14 mouse cellular contexts compared by ENCODE assay signal in the genomic region with DNA sequence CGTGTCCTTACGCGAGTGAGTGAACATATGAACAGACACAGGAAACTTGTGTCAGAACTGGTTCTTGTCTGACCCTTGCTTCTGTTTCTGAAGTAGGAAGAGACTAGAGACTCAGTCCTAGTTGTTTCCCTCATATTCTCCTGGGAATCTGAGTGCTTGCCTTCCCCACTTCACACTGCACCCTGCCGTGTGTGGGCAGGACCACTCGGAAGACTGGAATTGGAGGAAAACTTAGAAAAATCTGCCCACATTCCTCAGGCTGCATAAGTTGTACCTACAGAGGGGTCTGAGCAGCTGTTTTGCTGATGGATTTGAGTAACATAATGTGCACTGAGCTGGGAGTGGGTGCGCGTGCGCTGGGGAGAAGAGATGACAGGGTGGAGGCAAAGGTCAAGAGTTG.
A peak's percentile ranks its signal among the peaks of the same experiment; 100 is the strongest.
DNase-seq lines count a peak whose midpoint lies in the region; ATAC-seq and TF ChIP-seq lines count a peak whose summit lies in the region.
"Had no signal": no experiment of that assay in that cellular context is flagged by ENCODE, and none has a peak within 500 bp of the region (broad histone marks: within the 10 kb centered on the region; RNA-seq: fewer than 3 reads in every experiment).

No protein-coding gene starts in this region.

- H3K27ac ChIP-seq in hindbrain, embryonic 15.5 days (replicated peaks), result no peak overlapping the region
- H3K27ac ChIP-seq in hindbrain, embryonic 14.5 days, result no peak overlapping the region
- H3K27ac ChIP-seq in liver, embryonic 11.5 days (ENCODE audit: low read depth, low read length), result no peak overlapping the region
- no peak overlapping the region for H3K27ac ChIP-seq in liver, postnatal 0 days (ENCODE audit: low read depth)
- H3K27ac ChIP-seq in midbrain, embryonic 13.5 days, result no peak overlapping the region
- H3K27ac ChIP-seq in midbrain, embryonic 10.5 days (replicated peaks), result no peak overlapping the region
- H3K27ac ChIP-seq: forebrain, embryonic 10.5 days; forebrain, embryonic 13.5 days; heart, embryonic 10.5 days; heart, embryonic 13.5 days had no signal

- TF ChIP-seq EP300 in liver, postnatal 0 days (IDR thresholded peaks at IDR 0.05; ENCODE audit: low read depth), result no peak

- no peaks in the 10 kb centered on the region for H3K27me3 ChIP-seq in hindbrain, embryonic 15.5 days
- H3K27me3 ChIP-seq in hindbrain, embryonic 14.5 days (ENCODE audit: control insufficient read depth, insufficient read depth, low read length), result no peaks in the 10 kb centered on the region
- no peaks in the 10 kb centered on the region for H3K27me3 ChIP-seq in liver, embryonic 11.5 days (replicated peaks; ENCODE audit: control insufficient read depth, insufficient read depth, low read length)
- no peaks in the 10 kb centered on the region for H3K27me3 ChIP-seq in liver, postnatal 0 days (ENCODE audit: insufficient read depth, low read length)
- H3K27me3 ChIP-seq in midbrain, embryonic 13.5 days, result no peaks in the 10 kb centered on the region
- H3K27me3 ChIP-seq in midbrain, embryonic 10.5 days (ENCODE audit: low read depth, poor library complexity, severe bottlenecking), result no peaks in the 10 kb centered on the region
- H3K27me3 ChIP-seq: forebrain, embryonic 13.5 days; heart, embryonic 13.5 days had no signal

- H3K4me3 ChIP-seq in hindbrain, embryonic 15.5 days, result no peak overlapping the region
- no peak overlapping the region for H3K4me3 ChIP-seq in hindbrain, embryonic 14.5 days (replicated peaks; ENCODE audit: low read length)
- H3K4me3 ChIP-seq in liver, embryonic 11.5 days (ENCODE audit: low read depth, low read length), result no peak overlapping the region
- no peak overlapping the region for H3K4me3 ChIP-seq in liver, postnatal 0 days (ENCODE audit: low read depth, low read length)
- no peak overlapping the region for H3K4me3 ChIP-seq in midbrain, embryonic 13.5 days (replicated peaks)
- no peak overlapping the region for H3K4me3 ChIP-seq in midbrain, embryonic 10.5 days
- H3K4me3 ChIP-seq: forebrain, embryonic 10.5 days; forebrain, embryonic 13.5 days; heart, embryonic 10.5 days; heart, embryonic 13.5 days had no signal

- no peak for DNase-seq in frontal cortex, postnatal 14 days (ENCODE audit: low spot score in 2 of 2)
- DNase-seq in hindbrain, embryonic 14.5 days (ENCODE audit: low spot score), result no peak
- DNase-seq in liver, embryonic 11.5 days (ENCODE audit: low spot score), result no peak
- no peak for DNase-seq in liver, postnatal 0 days
- no peak for DNase-seq in midbrain, embryonic 10.5 days (ENCODE audit: low spot score)
- DNase-seq: adrenal gland, adult 8-10 months had no signal

- no peaks in the 10 kb centered on the region for H3K36me3 ChIP-seq in hindbrain, embryonic 15.5 days
- H3K36me3 ChIP-seq in hindbrain, embryonic 14.5 days (replicated peaks; ENCODE audit: control insufficient read depth, insufficient read depth), result no peaks in the 10 kb centered on the region
- no peaks in the 10 kb centered on the region for H3K36me3 ChIP-seq in liver, embryonic 11.5 days (ENCODE audit: control insufficient read depth, insufficient read depth, low read length)
- H3K36me3 ChIP-seq in liver, postnatal 0 days (replicated peaks; ENCODE audit: insufficient read depth, low read length), result no peaks in the 10 kb centered on the region
- H3K36me3 ChIP-seq in midbrain, embryonic 13.5 days, result no peaks in the 10 kb centered on the region
- no peaks in the 10 kb centered on the region for H3K36me3 ChIP-seq in midbrain, embryonic 10.5 days
- H3K36me3 ChIP-seq: forebrain, embryonic 10.5 days; heart, embryonic 10.5 days; heart, embryonic 13.5 days had no signal

- H3K4me1 ChIP-seq in hindbrain, embryonic 15.5 days (replicated peaks), result peaks cover 7% of the 10 kb centered on the region
- H3K4me1 ChIP-seq in hindbrain, embryonic 14.5 days (replicated peaks; ENCODE audit: control insufficient read depth, insufficient read depth, low read length), result peaks cover 5% of the 10 kb centered on the region; the same call in 1 of the 2 replicates
- no peaks in the 10 kb centered on the region for H3K4me1 ChIP-seq in liver, embryonic 11.5 days (replicated peaks; ENCODE audit: control insufficient read depth, insufficient read depth, low read length)
- H3K4me1 ChIP-seq in liver, postnatal 0 days (ENCODE audit: insufficient read depth), result no peaks in the 10 kb centered on the region
- H3K4me1 ChIP-seq in midbrain, embryonic 13.5 days (replicated peaks), result no peaks in the 10 kb centered on the region; the same call in 1 of the 2 replicates
- peaks cover 8% of the 10 kb centered on the region for H3K4me1 ChIP-seq in midbrain, embryonic 10.5 days
- H3K4me1 ChIP-seq: heart, embryonic 13.5 days had no signal

- H3K9ac ChIP-seq in hindbrain, embryonic 15.5 days, result no peak overlapping the region
- no peak overlapping the region for H3K9ac ChIP-seq in hindbrain, embryonic 14.5 days
- H3K9ac ChIP-seq in liver, embryonic 11.5 days (ENCODE audit: low read depth, low read length), result no peak overlapping the region
- no peak overlapping the region for H3K9ac ChIP-seq in liver, postnatal 0 days (replicated peaks)
- no peak overlapping the region for H3K9ac ChIP-seq in midbrain, embryonic 13.5 days (replicated peaks)
- H3K9ac ChIP-seq: forebrain, embryonic 13.5 days; heart, embryonic 13.5 days had no signal

- peak; percentile 52 for ATAC-seq in frontal cortex, adult (ENCODE audit: low TSS enrichment)
- ATAC-seq in hindbrain, embryonic 15.5 days (ENCODE audit: low FRiP score, low read depth), result peak; percentile 52; the same call in 1 of the 2 replicates
- no peak for ATAC-seq in hindbrain, embryonic 14.5 days (ENCODE audit: low FRiP score)
- ATAC-seq in liver, embryonic 11.5 days (replicated peaks; ENCODE audit: low FRiP score), result 0 out of 2 replicates have a peak, but pooled peaks have one; percentile 20
- ATAC-seq in liver, postnatal 0 days, result no peak
- 0 out of 2 replicates have a peak, but pooled peaks have one; percentile 22 for ATAC-seq in midbrain, embryonic 13.5 days
- ATAC-seq: forebrain, embryonic 13.5 days; hindbrain, embryonic 16.5 days had no signal

- no peak overlapping the region for H3K4me2 ChIP-seq in hindbrain, embryonic 15.5 days
- no peak overlapping the region for H3K4me2 ChIP-seq in hindbrain, embryonic 14.5 days (replicated peaks)
- H3K4me2 ChIP-seq in liver, embryonic 11.5 days, result no peak overlapping the region
- no peak overlapping the region for H3K4me2 ChIP-seq in liver, postnatal 0 days (ENCODE audit: low read depth, low read length)
- no peak overlapping the region for H3K4me2 ChIP-seq in midbrain, embryonic 13.5 days (replicated peaks)
- H3K4me2 ChIP-seq: forebrain, embryonic 13.5 days; heart, embryonic 13.5 days had no signal

- no peak for TF ChIP-seq CTCF in liver, postnatal 0 days (IDR thresholded peaks at IDR 0.05; ENCODE audit: low read depth)

- 94% methylated on average over 8 of the region's 8 CpGs for WGBS in hindbrain, embryonic 15.5 days
- WGBS in hindbrain, embryonic 14.5 days, result 95% methylated on average over 8 of the region's 8 CpGs
- WGBS in liver, embryonic 11.5 days, result 93% methylated on average over 8 of the region's 8 CpGs
- WGBS in liver, postnatal 0 days (ENCODE audit: insufficient replicate concordance), result 94% methylated on average over 8 of the region's 8 CpGs
- 95% methylated on average over 8 of the region's 8 CpGs for WGBS in midbrain, embryonic 13.5 days
- WGBS in midbrain, embryonic 10.5 days, result 94% methylated on average over 8 of the region's 8 CpGs

- no peaks in the 10 kb centered on the region for H3K9me3 ChIP-seq in hindbrain, embryonic 15.5 days
- H3K9me3 ChIP-seq in hindbrain, embryonic 14.5 days (ENCODE audit: control insufficient read depth, low read length), result no peaks in the 10 kb centered on the region
- H3K9me3 ChIP-seq in liver, embryonic 11.5 days (ENCODE audit: control insufficient read depth, low read length), result no peaks in the 10 kb centered on the region
- H3K9me3 ChIP-seq in liver, postnatal 0 days (ENCODE audit: low read length), result no peaks in the 10 kb centered on the region
- H3K9me3 ChIP-seq in midbrain, embryonic 13.5 days, result no peaks in the 10 kb centered on the region
- H3K9me3 ChIP-seq in midbrain, embryonic 10.5 days (replicated peaks), result no peaks in the 10 kb centered on the region
- H3K9me3 ChIP-seq: forebrain, embryonic 10.5 days; forebrain, embryonic 13.5 days; heart, embryonic 10.5 days; heart, embryonic 13.5 days had no signal

Comparison
In these comparisons a context has a peak if more than half of its experiments do, and no peak if none do; other contexts are left out.
1. ATAC-seq: peak in frontal cortex, adult (single experiment), hindbrain, embryonic 15.5 days (single experiment), liver, embryonic 11.5 days (single experiment) and midbrain, embryonic 13.5 days (single experiment); none in hindbrain, embryonic 14.5 days (single experiment) and liver, postnatal 0 days (single experiment).